Mouse (Mus musculus) heart, embryonic 10.5 days (tissue): ENCODE data around the gene Zdhhc19. TPM values are rescaled to one million over a fixed set of nuclear protein-coding genes. Genes with fewer than 3 reads are reported as not detected.
"Not testable (repeated sequence)": the region's sequence is repeated elsewhere in the genome, so short reads cannot be mapped to it uniquely, and the experiment has no call there.

ENCODE experiments used
- DNase-seq: peaks from one replicate; pipeline ENCODE4 v3.0.0-alpha.2; 2017; ENCODE audit warnings: low spot score
- H3K27ac ChIP-seq: fragments of 300-500 bp; sonication (generic); 2 replicates; pipeline ENCODE4 v1.5.1; 2016; ENCODE audit warnings: mild to moderate bottlenecking
- H3K27me3 ChIP-seq: fragments of 300-500 bp; sonication (generic); 2 replicates; pipeline ENCODE4 v1.6.1; 2016; ENCODE audit warnings: mild to moderate bottlenecking; ENCODE audit not compliant: poor library complexity, insufficient read depth, severe bottlenecking
- H3K36me3 ChIP-seq: fragments of 300-500 bp; sonication (generic); 2 replicates; pipeline ENCODE4 v1.6.1; 2016; ENCODE audit warnings: mild to moderate bottlenecking, moderate library complexity
- H3K4me1 ChIP-seq: fragments of 300-500 bp; sonication (generic); 2 replicates; pipeline ENCODE4 v1.6.1; 2016; ENCODE audit warnings: mild to moderate bottlenecking
- H3K4me3 ChIP-seq: fragments of 300-500 bp; sonication (generic); 2 replicates; pipeline ENCODE4 v1.5.1; 2016; ENCODE audit warnings: mild to moderate bottlenecking, moderate library complexity
- H3K9me3 ChIP-seq: fragments of 300-500 bp; sonication (generic); 2 replicates; pipeline ENCODE4 v1.6.1; 2016; ENCODE audit warnings: mild to moderate bottlenecking, moderate library complexity
- WGBS: fragments of 180-500 bp; shearing (Covaris S2); methylation state at CpG from one replicate; pipeline ENCODE4 v1.1.7; 2016; 5-methylcytosine and 5-hydroxymethylcytosine counted together
- polyA plus RNA-seq: library from polyadenylated mRNA; unstranded; fragments of >200 nt; fragmentation: Nextera tagmentation; extraction: Ambion mirVana; gene quantifications from 2 replicates; pipeline ENCODE4 v1.2.1, GENCODE M21; 2016

The Zdhhc19 gene
- polyA plus RNA-seq, 1 experiment from 2014 or later = not detected

DNA sequence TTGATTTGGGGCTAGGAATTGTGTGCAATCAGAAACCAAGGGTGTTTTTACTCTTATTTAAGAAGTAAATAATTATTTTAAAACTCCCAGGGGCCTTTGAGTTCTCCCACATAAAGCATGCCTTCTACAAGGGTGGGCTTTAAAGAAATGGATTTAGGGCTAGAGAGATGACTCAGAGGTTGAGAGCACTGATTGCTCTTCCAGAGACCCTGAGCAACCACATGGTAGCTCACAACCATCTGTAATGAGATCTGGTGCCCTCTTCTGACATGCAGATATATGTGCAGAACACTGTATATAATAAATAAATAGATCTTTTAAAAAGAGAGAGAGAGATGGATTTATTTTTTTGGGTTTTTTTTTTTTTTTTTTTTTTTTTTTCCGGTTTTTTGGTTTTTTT lies 31.2 kb upstream of the Zdhhc19 start:
- 0% methylated on average over 1 of the region's 1 CpGs for WGBS
- DNase-seq = no peak
- H3K27ac ChIP-seq = no peak overlapping the region

GRCm38 (mm10) chr16:32468488-32468887 lies 27.6 kb upstream of the Zdhhc19 start:
- Histone ChIP-seq H3K36me3 (peaks cover 78% of the 10 kb centered on the region), H3K4me1 (peaks cover 7% of the 10 kb centered on the region)
- WGBS = 83% methylated on average over 3 of the region's 3 CpGs

More for the DNA sequence above, 31.2 kb upstream of the Zdhhc19 start:
- peaks cover 51% of the 10 kb centered on the region for H3K36me3 ChIP-seq
- peaks cover 11% of the 10 kb centered on the region for H3K4me1 ChIP-seq
- no peaks in the 10 kb centered on the region for H3K9me3 ChIP-seq
- no peaks in the 10 kb centered on the region for H3K27me3 ChIP-seq
- no peak overlapping the region for H3K4me3 ChIP-seq

DNA sequence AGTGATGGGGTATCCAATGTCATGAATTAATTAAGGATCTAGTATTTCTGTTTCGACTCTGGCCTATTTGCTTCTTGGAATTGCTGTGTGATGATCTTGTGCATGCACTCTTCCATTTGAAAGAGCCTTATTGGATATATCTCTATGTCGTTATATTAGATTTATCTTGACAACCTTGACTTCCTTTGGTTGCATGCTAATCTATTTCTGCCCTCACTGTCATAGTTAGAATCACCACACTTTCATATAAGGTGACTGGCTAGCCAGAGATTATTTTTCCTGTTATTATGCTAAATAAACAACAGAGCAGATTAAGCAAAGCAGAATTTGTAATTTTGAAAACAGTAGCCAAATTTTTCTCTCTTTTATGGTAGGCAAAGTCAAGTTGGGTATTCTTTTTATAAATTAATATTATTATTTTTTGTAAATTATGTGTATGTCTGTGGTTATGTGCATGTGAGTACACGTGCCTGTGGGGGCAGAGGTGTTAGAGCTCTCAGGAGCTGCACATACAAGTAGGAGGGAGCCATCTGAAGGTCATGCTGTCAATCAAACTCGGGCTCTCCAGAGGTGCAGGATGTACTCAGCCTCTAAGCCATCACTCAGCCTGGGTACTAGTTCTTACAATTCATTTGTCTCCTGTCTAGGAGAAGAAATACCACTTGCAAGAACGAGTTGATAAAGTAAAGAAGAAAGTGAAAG lies 26.5 kb upstream of the Zdhhc19 start:
- WGBS = 71% methylated on average over 5 of the region's 5 CpGs
- Histone ChIP-seq H3K4me1 (peaks cover 6% of the 10 kb centered on the region; the same call in 1 of the 2 replicates), H3K36me3 (peaks cover 76% of the 10 kb centered on the region), H3K4me3 (no peak overlapping the region), H3K27me3 (no peaks in the 10 kb centered on the region), H3K9me3 (no peaks in the 10 kb centered on the region), H3K27ac (no peak overlapping the region)
- no peak for DNase-seq

More at GRCm38 (mm10) chr16:32468488-32468887, 27.6 kb upstream of the Zdhhc19 start:
- no peaks in the 10 kb centered on the region for H3K9me3 ChIP-seq
- H3K27ac ChIP-seq = no peak overlapping the region
- H3K4me3 ChIP-seq = no peak overlapping the region
- no peaks in the 10 kb centered on the region for H3K27me3 ChIP-seq
- no peak for DNase-seq

GRCm38 (mm10) chr16:32472276-32473015 lies 23.6 kb upstream of the Zdhhc19 start:
- H3K36me3 ChIP-seq = peaks cover 61% of the 10 kb centered on the region
- WGBS = 86% methylated on average over 7 of the region's 7 CpGs
- peaks cover 19% of the 10 kb centered on the region for H3K4me1 ChIP-seq
- H3K4me3 ChIP-seq = no peak overlapping the region
- no peak for DNase-seq
- H3K9me3 ChIP-seq = no peaks in the 10 kb centered on the region
- no peaks in the 10 kb centered on the region for H3K27me3 ChIP-seq
- H3K27ac ChIP-seq = no peak overlapping the region

DNA sequence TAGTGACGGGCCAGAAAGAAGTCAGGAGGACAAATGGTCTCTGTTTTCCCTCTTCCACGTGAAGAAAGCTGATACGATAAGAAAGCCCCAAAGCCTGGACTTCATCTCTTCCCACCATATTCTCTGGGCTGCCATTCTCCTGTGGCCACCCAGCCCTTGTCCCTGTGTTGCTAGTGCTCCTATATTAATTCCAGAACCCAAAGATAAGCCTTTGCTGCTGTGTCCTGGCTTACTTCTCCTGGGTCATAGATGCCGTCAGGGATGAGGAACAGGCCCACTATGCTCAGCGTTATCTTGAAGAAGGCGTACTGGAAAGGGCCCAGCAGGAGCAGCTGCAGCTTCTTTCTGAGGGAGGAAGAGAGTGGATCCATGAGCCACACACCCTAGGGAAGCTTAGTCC lies 18.8 kb upstream of the Zdhhc19 start:
- H3K27ac ChIP-seq = peak overlapping the region; percentile 72
- peaks cover 33% of the 10 kb centered on the region for H3K4me1 ChIP-seq
- WGBS = 34% methylated on average over 6 of the region's 6 CpGs
- peaks cover 15% of the 10 kb centered on the region; the same call in 1 of the 2 replicates for H3K36me3 ChIP-seq
- no peaks in the 10 kb centered on the region; the same call in 1 of the 2 replicates for H3K27me3 ChIP-seq
- no peaks in the 10 kb centered on the region for H3K9me3 ChIP-seq
- no peak overlapping the region for H3K4me3 ChIP-seq
- DNase-seq = peak; percentile 78

GRCm38 (mm10) chr16:32479415-32479814 lies 16.6 kb upstream of the Zdhhc19 start:
- Histone ChIP-seq H3K4me3 (no peak overlapping the region), H3K9me3 (no peaks in the 10 kb centered on the region), H3K27me3 (no peaks in the 10 kb centered on the region; the same call in 1 of the 2 replicates), H3K27ac (no peak overlapping the region), H3K36me3 (no peaks in the 10 kb centered on the region), H3K4me1 (peaks cover 37% of the 10 kb centered on the region)
- WGBS = 69% methylated on average over 2 of the region's 2 CpGs
- DNase-seq = no peak

GRCm38 (mm10) chr16:32484431-32484871 lies 11.6 kb upstream of the Zdhhc19 start:
- peak overlapping the region; percentile 33 for H3K27ac ChIP-seq
- H3K9me3 ChIP-seq = no peaks in the 10 kb centered on the region
- H3K36me3 ChIP-seq = no peaks in the 10 kb centered on the region
- DNase-seq = no peak
- 30% methylated on average over 7 of the region's 7 CpGs for WGBS
- H3K4me1 ChIP-seq = peaks cover 47% of the 10 kb centered on the region
- no peak overlapping the region for H3K4me3 ChIP-seq
- H3K27me3 ChIP-seq = no peaks in the 10 kb centered on the region

DNA sequence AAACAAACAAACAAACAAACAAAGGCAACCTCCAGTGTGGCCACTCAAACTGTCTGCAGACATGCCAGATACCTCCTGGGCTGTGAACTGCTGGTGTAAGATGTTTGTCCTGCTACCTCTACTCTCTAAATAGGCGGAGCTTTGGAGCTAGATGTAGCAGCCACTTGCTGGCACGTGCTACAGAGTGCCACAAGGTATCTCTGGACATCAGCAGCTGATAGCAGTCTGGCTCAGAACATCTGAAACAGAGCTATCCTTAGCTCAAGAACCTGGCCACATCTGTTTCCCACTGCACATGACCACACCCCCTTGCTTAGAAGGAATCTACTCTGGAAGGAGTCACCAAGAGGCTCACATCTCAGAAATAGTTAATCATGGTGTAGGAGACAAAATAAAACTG lies 10.9 kb upstream of the Zdhhc19 start:
- no peak overlapping the region for H3K4me3 ChIP-seq
- no peaks in the 10 kb centered on the region for H3K36me3 ChIP-seq
- H3K27me3 ChIP-seq = no peaks in the 10 kb centered on the region
- DNase-seq = no peak
- peak overlapping the region; percentile 57; the same call in 1 of the 2 replicates for H3K27ac ChIP-seq
- WGBS = 51% methylated on average over 2 of the region's 2 CpGs
- H3K4me1 ChIP-seq = peaks cover 47% of the 10 kb centered on the region
- no peaks in the 10 kb centered on the region for H3K9me3 ChIP-seq

DNA sequence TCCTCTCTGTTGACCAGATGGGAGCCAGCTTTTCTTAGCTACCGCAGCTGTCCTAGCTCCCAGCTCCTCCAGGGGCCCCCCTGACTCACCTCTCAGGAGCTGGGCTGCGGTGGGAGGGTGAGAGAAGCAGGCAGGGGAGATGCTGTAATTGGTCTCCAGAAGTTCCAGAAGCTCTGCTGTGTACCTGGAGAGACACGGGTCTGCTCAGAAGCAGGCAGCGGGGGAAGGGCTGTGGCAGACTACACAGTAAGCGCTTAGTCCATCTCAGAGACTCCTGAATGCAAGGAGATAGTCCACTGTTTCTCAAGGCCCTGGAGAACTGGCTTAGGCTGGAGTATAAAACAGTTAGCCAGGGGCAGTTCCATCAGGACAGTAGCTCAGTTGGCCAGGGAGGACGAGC lies 10.0 kb upstream of the Zdhhc19 start:
- H3K4me3 ChIP-seq = no peak overlapping the region
- no peaks in the 10 kb centered on the region for H3K27me3 ChIP-seq
- H3K9me3 ChIP-seq = no peaks in the 10 kb centered on the region
- WGBS = 69% methylated on average over 6 of the region's 6 CpGs
- H3K27ac ChIP-seq = peak overlapping the region; percentile 57
- DNase-seq = no peak
- no peaks in the 10 kb centered on the region for H3K36me3 ChIP-seq
- H3K4me1 ChIP-seq = peaks cover 47% of the 10 kb centered on the region

DNA sequence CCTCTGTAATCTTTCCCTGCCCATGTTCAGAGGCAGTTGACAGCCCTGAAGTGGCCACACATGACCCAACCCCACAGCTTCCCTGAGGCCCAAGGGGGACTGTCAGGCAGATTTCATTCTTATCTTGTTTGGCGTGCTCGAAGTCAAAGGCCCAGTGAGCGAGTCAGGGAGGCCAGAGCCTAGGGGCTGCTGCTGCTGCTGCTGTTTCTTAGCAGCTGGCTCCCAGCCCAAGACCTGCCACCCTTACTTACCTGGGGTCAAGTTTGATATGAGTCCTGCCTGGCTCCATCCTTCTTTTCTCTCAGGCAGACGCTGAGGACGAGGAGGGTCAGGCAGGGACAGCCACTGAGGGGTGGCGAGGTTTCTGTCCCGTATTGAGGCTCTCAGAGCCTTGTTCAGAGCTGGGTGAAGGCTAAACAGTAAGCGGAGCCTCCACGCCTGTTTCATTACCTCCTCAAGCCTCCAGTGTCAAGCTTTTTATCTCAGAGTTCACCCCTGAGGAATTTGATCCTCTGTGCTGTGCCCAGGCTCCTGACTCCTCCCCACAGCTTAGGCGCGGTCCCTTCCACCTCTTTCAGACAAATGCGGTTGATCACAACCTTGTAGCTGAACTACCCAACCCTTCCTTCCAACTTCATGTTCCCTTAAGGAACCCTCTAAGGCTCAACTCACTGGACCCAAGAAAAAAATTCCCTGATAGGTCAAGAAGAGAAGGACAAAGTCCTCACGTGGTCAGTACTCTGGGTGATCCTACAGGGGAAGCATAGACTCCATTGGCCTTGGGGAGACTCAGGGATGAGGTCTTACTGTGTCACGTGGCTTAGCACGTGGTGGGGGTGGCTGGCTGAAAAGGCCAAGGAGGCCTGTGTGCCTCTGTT lies 8.6 kb upstream of the Zdhhc19 start, which contains the start of gene Slc51a:
TSS of gene Slc51a (minus strand) at position 646 of the 878 bp plus-strand sequence.
- Histone ChIP-seq H3K4me3 (peak within 1 kb of the TSS; percentile 8; the same call in 1 of the 2 replicates), H3K27ac (peak within 1 kb of the TSS; percentile 79), H3K4me1 (peaks cover 47% of the 10 kb centered on the region), H3K36me3 (no peaks in the 10 kb centered on the region), H3K9me3 (no peaks in the 10 kb centered on the region), H3K27me3 (no peaks in the 10 kb centered on the region)
- 23% methylated on average over 15 of the region's 15 CpGs for WGBS
- peak; percentile 94 for DNase-seq

DNA sequence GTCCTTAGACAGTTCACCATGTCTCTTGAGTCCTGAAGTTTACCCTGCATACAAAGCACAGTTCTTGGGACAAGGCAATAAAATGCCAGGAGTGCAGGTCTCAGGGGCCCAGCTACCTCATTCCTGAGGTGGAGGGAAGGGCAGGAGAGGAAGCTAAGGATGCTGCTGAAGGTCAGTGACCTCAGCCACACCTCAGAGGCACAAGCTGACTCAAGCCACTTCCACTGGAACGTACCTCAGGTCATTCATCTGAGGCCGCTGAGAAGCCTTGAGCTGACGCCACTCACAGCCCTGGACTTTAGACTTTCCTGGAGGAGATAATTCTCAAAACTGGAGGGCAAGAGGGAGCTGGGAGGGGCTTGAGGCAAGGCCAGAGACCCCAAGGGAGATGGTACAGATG lies 7.1 kb upstream of the Zdhhc19 start:
- Histone ChIP-seq H3K4me3 (no peak overlapping the region), H3K36me3 (no peaks in the 10 kb centered on the region), H3K4me1 (peaks cover 42% of the 10 kb centered on the region), H3K27me3 (no peaks in the 10 kb centered on the region), H3K27ac (0 out of 2 replicates have a peak overlapping the region, but pooled peaks have one; percentile 39), H3K9me3 (no peaks in the 10 kb centered on the region)
- WGBS = 82% methylated on average over 3 of the region's 3 CpGs
- no peak for DNase-seq

- not testable (repeated sequence) for H3K27ac ChIP-seq, H3K36me3 ChIP-seq, H3K4me3 ChIP-seq, H3K9me3 ChIP-seq, H3K27me3 ChIP-seq, DNase-seq, H3K4me1 ChIP-seq
- 69% methylated on average over 6 of the region's 6 CpGs for WGBS
Observed at GRCm38 (mm10) chr16:32494371-32494770, 1.7 kb upstream of the Zdhhc19 start.
